Mouse (Mus musculus): ENCODE measurements around the gene Pde4dip. TPM values are rescaled to one million over a fixed set of nuclear protein-coding genes. Genes with fewer than 3 reads are reported as not detected.

The Pde4dip gene
- total RNA-seq, 2 experiments from 2014 or later: 228 to 229 TPM

DNA sequence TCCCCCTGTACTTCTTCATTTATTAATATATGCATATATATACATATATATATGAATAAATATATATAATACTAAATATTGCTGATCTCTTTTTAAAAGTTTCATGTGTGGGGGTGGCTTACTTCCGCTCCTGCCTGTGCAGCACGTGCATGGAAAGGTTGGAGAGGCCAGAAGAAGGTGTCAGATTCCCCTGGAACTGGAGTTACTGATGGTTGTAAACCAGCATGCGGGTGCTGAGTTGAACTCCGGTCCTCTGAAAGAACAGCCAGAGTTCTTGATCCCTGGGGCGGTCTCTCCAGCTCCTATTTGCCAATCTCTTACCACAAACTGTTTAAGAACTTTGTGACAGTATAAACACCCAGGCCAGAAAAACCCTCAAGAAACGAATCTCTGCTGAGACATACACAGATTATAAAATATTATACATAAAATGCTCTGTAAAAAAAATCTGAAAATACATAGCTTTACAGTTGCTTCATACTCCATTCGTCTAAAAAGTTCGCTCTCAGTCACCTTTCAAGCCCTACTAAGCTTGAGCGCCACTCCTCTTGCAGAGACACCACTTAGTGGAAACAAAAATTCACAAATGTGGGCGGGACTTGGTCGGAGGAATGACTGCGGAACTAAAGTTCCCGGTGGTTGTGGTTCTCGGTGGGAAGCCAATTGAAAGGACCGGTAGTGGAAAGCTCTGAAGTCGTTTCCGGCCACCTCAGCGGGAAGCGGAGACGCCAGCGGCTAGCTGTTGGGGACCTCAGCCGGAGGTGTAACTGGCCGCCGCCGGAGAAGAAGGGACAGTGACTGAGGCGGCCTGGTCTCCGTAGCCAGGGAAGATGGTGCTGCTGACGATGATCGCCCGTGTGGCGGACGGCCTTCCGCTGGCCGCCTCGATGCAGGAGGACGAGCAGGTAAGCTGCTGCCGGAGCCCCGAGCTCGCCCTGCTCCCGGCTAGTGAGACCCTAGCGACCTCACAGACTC is 12.3 kb upstream of the Pde4dip start, which contains the start of gene Sec22b:
Sec22b (plus strand) TSS at position 675 of the 975 bp plus-strand sequence.
- peak; percentile 87 to 95 for DNase-seq (ENCODE audit: low spot score in 2 of 2)

DNA sequence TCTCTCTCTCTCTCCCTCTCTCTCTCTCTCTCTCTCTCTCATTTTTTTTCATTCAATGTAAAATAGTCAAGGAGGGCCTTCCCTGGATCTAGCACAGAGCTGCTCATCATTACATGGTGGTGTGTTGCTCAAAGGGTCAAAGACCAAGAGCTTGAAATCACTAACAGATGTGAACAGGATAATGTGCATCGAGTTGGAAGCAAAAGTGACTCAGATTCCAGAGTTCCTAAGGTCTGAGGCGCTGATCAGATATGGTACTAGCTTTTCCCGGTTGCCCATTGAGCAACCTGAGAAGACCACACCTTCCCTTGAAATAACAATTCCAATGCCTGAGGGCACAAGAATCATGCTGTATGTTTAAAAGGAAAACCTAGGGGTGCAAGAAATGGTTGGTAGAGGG is 9.9 kb upstream of the Pde4dip start:
- no peak for DNase-seq (ENCODE audit: low spot score in 2 of 2)

DNA sequence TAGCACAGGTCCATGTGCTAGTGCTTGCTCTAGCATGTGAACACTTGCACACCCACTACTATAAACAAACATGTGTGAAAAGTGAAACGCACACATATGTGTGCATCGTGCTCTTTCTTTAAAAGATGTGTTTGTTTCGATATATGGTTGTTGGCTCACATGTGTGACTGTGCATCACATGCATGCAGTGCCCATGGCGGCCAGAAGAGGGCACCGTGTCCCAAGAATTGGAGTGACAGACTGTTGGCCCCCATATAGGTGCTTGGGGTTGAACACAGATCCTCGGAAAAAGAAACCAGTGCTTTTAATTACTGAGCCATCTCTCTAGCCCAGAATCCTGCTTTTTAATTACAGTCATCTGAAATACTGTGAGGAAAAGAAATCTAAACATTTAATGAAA is 6.2 kb upstream of the Pde4dip start:
- no peak for DNase-seq (ENCODE audit: low spot score in 2 of 2)

DNA sequence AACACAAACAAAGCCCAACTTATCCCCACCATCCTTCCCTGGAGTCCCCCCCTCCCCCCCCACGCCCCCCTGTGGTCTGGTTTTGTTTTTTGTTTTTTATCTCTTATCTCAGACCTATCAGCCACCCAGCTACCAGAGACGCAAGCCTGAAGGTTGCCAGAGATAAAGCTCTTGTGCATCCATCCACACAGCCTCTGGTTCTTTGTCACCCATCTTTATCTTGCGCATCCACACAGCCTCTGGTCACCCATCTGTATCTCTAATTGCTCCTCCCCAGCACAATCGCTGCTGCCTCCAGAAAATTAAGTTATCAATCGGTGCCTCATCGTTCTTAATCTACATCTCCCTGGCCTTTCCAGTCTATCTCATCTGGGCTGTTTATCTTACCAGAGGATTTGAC is 1.7 kb upstream of the Pde4dip start:
- no peak for DNase-seq (ENCODE audit: low spot score in 2 of 2)

DNA sequence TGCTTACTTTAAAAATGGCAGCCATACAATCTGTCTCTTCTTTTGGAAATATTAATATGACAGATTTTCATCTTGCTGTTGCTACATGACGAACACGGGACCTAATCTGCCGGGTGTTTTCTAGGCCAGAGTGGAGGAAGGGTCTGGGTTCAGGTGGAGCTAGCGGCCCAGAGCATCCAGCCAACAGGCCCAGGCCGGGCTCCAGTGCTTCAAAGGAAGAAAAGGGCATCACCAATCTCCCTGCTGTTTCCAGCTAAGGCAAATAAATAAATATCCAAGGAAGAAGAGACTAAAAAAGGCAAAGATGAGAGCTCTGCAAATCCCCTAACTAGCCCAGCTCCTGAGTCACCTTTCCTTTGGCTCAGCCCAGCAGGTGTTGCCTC is 731 bp downstream of the Pde4dip start:
- DNase-seq (ENCODE audit: low spot score in 2 of 2): no peak

DNA sequence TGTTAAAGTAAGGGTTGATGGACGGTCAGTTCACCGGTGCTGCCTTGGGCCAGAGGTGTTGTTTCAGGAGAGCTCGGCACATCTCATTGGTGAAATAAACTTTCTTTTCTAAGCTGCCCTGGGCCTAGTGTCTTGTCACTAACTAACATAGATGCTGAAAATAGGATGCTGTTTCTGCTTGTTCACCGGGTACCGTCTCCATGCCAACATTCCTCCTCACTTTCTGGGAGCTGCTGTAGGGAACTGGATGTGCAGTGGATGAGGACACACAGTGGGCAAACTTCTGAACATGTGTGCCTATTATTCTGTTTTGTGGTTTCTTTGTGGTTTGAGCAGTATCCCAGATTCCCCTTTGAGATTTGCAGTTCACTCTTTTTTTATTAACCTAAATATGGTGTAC is 6.9 kb downstream of the Pde4dip start:
- DNase-seq (ENCODE audit: low spot score in 2 of 2): peak in 1 of 2 experiments; percentile 71

DNA sequence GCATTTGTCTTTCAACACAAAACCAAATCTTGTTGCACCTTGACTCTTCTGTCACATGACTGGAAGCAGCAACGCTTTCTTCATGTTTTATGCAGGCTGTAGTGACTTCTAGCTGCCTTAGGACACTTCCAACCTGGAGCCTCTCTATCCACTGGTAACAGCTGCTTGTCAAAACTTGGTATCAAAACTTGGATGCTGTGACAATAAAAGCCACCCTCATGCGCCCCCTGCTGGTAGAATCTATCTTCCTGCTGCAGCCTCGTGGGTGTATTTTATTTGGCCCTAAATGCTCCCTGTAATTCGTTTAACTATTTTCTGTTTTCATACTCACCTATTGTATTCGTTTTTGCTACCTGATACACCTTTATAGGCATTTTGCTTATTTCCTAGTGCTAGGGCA is 9.3 kb downstream of the Pde4dip start:
- DNase-seq (ENCODE audit: low spot score in 2 of 2): peak; percentile 56 to 87

DNA sequence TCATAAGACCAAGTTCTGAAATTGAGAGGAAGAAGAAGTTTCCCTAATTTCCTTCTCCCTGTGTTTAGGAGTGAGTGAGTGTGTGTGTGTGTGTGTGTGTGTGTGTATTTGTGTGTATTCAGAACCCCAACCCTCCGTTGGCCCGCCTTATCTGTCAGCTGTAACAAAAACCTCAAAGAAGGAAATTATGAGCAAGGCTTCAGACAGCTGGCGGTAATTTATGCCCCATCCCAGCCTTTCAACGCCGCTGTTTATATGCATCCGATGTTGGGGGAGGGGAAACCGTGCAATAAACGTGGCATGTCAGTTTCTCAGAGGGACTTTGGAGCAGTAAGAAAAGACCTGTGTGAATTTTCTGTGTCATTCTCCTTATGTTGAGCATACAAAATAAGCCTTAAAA is 12.2 kb downstream of the Pde4dip start:
- DNase-seq (ENCODE audit: low spot score in 2 of 2): no peak

DNA sequence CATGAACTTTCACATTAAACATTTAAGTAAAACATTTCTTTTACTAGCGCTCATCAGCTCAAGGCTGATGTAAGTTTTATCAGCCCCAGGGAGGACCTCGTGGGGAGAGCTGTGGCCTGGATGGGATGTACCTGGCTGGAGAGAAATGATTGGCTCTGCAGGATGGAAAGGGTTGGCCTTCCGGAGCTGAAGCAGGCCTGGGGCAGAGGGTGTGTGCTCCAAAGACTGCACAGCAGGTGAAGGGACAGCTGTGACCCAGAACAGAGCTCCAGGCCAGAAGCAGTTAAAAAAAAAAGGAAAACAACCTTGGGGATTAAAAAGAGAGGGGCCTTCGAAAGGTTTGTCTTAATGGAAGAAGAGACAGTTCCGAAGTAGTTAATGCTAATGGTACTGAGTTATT is 13.7 kb downstream of the Pde4dip start:
- DNase-seq (ENCODE audit: low spot score in 2 of 2): no peak

DNA sequence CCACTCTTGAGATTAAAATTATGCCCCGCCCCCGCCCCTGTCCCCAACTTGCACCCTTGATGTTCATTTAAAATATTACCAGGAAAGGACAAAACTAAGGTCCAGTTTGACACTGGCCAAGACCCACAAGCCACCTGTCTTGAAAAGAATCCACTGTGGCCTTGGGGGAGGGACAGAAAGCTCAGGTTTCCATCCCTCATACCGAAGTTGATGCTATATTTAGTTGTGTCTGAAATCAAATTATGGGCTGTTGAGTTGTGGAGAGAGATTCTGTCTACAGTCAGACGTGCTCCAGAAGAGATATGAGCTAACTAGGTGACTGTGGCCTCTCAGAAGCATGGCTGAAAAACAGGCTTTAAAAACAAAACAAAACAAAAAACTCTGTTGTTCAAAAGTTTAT is 18.8 kb downstream of the Pde4dip start:
- DNase-seq (ENCODE audit: low spot score in 2 of 2): no peak

DNA sequence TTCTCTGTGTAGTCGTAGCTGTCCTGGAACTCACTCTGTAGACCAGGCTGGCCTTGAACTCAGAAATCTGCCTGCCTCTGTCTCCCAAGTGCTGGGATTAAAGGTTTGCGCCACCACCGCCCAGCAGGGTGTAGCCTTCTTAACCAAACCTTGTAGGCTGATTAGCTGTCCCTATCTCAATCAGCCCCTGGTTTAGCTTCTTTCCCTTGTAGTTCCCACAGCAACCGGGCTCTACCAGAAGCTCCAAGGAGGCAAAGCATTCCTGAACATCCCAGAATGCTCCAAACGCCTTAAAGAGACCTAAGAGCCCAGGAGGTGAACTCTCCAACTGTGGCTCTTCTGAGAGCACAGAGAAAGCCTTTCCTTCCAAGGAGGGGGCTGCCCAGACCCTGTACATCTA is 19.8 kb downstream of the Pde4dip start:
- DNase-seq (ENCODE audit: low spot score in 2 of 2): no peak

DNA sequence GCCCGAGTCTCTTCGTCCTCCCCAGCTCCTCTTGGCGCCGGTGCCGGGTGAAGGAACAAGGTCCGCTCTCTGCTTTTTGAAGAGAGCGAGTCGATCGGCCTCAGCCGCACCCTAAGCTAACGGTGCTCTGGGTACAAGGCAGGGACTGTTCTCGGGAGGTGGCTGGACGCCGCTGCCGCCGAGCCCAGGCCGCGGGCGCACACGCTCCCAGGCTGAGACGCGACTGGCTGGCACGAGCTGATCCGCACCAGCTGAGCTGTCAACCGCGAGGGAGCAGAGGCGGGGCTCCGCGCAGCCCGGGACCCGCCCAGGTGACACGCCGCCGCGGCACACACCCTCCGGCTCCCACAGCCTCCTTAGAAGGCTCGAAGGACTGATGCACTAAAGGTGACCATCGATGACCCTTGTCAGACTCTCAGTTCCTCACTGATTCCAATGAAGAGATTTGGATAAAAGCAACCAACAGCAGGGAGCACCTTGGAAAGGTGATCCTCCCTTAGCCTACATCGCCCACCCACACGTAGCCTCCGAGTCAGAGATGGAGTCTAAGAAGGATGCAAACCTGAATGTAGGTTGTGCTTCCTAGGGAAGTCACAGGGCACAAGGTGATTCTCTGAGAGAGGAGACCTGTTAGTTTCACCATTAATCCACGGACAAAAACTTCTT is 20.4 kb downstream of the Pde4dip start:
- peak; percentile 65 to 83 for DNase-seq (ENCODE audit: low spot score in 2 of 2)

DNA sequence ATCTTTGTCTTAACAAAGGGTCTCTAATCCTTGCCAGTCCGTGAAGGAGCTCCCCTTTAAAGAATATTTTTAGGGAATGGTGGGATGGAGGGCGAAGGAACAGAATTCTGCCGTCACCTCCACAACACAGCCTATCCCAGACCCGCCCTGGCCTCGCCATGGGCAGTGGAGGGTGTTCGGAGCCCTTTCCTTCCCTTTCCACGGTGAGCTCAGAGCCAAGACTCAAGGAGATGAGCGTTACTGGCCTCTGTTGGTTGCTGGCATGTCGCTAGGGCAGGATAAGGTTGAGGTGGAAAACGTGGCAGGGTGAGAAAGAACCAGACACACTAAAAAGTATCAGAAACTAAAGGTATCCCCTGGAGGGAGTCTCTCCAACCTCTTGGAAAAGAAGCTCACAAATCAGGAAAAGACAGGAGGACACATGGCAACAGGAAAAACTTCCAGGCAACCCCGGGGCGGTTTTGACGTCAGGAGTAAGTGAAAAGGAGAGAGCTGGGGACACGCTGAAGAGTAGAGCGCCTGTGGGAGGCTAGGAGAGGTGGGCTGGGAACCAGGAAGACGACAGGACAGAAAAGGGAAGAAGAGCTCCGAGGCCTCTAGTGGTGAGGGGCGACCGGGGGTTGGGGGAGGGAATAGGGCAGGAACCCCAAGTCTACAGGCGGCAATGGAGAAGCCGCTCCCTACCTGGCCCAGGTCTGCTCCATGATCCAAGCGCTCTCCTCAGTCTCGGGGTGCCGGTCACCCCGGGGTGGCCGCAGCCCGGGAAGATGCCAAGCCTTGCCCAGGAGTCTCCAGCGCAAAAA is 21.1 kb downstream of the Pde4dip start:
- peak in 1 of 2 experiments; percentile 48 for DNase-seq (ENCODE audit: low spot score in 2 of 2)

DNA sequence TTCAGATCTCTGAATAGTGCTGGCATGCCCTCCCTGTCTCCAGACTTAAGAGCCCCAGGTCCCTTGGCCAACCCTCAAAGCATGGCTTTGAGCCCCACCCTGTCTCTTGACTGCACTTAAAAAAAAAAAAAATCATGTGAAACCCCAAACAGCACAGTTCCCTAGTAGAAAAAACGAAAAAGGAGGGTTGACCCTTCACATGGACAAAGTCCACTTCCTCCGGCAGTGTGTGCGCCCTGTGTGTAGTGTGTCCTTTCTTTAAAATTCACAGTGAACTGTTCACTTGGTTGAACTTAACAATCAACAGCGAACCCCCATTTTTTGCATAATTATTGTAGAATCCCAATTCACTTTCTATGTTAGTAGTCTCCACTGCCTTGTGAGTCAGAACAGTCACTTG is 21.8 kb downstream of the Pde4dip start:
- DNase-seq (ENCODE audit: low spot score in 2 of 2): no peak

DNA sequence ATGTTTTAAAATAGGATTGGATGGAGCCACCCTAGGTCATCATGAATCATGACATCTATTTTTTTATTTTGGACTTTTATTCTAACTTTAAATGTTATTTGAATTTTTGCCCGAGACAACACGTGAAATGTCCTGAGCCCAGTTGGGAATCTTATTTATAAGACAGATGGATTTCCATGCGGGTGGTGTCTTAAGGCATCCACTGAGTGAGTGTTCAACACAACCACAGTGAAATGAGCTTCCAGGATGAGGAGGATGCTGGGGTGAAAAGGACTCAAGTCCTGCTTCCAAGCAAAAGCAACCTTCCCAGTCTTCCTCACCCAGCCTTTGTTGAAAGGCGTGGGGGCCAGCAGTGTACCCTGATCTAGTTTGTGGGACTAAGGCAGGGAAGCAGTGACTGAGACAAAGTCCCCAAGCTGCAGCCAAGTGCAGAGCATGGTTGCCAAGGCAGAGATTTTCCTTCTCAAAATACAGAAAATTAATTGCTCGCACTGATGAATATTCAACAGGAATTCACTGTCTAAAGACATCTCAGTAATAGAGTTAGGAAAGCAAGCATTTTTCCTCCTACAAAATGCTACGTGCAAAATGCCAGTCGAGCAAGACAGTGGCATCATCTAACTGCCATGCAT is 27.6 kb downstream of the Pde4dip start:
- peak in 1 of 2 experiments; percentile 41 for DNase-seq (ENCODE audit: low spot score in 2 of 2)

DNA sequence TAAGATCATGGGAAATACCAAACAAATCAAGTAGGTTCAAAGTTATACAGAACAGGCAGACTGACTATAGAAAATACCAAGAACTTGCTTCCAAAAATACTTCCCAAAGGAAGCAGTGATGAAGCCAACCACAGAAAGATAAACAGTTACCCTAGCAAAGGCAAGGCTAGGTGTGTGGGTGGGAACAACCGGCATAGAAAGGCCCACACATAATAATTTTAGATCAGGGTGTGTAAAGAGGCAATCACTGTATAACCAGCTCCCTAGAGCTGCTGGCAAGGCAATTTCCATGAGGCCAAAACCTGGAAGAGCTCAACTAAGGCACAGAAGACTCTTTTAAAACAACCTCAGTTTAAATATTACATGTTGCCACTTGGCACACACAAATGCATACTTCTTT is 29.1 kb downstream of the Pde4dip start:
- DNase-seq (ENCODE audit: low spot score in 2 of 2): peak in 1 of 2 experiments; percentile 79

DNA sequence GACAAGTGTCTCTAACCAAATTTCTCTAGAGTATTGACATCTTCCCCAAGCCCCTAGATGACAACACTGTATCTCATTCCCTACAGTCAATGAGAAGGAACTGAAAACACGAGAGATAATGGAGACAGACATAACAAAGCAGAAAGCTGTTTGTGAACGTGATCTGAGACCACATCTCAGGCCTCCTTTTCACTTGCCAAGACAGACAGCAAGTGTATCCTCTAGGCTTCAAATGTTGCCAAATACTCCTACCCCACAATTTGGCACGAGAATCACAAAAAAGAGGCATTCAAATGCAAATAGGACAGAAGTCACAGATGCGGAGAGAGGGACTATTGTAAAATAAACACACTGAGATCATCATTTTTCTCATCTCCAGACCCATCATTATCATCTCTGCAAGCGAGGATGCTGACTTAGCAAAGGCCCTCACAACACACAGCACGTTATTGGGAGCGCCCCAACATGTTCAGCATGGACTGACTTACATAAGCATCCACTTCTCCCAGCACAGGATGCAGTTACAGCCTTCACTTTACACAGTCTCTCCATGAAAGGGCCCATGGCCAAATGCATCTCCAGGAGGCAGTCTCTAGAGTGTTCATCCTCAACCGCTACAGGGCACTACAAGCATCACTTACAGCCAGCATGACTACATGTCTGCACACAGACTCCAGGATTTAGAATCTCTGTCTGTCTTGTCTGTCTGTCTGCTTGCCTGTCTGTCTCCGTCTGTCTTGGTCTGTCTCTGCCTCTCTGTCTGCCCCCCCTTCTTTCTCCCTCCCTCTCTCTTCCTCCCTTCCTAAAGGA is 33.7 kb downstream of the Pde4dip start:
- peak; percentile 47 to 77 for DNase-seq (ENCODE audit: low spot score in 2 of 2)

DNA sequence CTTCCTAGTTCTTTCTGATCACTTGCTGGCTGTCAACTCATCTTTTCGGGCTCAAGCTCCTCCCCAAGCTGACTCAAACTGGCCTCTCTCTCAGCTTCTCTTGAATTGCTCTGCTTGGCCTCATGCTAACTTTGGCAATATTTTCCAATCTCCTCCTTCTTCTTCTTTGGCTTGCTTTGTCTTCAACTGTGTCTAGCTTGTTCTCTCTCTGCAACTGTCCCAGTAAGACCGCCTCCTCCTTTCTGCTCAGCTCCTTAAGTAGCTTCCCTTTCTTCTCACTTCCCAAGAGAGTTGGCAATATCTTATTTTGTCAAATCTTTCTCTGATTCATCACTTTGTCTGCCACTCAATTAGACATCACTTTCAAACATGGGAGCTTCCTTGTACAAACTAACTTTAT is 36.7 kb downstream of the Pde4dip start:
- DNase-seq (ENCODE audit: low spot score in 2 of 2): no peak

DNA sequence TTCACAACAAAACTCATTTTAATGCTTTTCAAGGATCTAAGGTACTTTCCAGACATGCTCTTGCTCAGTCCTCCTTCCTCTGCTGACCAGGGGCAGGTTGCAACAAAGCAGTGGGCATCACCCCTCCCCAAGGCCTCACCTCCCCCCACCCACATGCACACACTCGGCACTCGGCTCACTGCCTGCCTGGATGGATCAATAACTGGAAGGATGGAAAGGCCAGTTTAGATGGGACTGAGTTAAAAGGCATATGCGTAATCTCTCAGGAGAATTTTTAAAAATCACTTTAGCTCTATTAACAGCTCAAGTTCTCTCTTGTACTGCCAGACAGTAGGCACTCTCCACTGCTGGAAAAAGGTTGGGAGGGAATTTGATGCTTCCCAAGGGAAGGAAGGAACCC is 40.9 kb downstream of the Pde4dip start:
- DNase-seq (ENCODE audit: low spot score in 2 of 2): no peak

DNA sequence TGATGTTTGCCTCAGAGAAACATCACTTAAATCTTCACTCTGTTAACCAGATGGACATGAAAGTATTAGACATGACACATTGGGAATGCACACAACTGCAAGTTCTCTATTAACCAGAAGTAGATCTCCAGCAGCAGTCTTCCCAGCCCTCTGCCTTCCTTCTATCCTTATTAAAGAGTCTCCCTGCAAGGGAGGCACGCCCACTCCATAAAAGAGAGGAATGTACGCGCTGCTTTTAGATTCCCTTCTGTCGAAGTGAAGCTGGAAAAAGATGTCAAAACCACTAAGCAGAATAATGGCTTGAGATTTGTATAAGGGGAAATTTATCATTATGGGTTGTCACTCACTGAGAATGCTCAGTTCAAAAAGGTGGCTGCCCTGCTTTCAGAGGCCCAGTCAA is 42.1 kb downstream of the Pde4dip start:
- DNase-seq (ENCODE audit: low spot score in 2 of 2): no peak

Data from layer of hippocampus, adult 18-20 months (tissue).